Mouse (Mus musculus): Measurements from ENCODE around the gene Gm4491.

DNA sequence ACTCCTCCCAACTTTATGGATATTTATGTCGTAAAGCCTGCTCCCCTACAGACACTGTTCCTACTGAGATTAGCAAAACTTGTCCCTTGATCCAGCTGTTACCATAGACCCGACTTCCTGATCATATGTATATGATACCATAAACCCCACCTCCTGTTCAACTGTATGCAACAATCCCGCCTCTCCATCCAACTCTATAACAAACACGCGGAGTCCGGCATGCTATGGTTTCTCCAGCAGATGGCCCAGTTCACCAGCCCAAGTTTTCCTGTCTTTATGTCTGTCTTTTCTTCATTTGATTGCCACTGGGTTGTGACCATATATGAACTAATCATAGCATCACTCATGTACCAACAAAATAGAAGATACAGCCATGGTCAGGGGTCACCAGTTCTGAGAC is 40.1 kb downstream of the Gm4491 start:
- TF ChIP-seq CTCF (IDR thresholded peaks at IDR 0.05; ENCODE audit: low read depth): peak; percentile 63
- no peak for TF ChIP-seq EP300 (IDR thresholded peaks at IDR 0.05; ENCODE audit: low read depth)

Data from liver, postnatal 0 days (tissue).